11 mouse cellular contexts compared by ENCODE assay signal in the genomic region with DNA sequence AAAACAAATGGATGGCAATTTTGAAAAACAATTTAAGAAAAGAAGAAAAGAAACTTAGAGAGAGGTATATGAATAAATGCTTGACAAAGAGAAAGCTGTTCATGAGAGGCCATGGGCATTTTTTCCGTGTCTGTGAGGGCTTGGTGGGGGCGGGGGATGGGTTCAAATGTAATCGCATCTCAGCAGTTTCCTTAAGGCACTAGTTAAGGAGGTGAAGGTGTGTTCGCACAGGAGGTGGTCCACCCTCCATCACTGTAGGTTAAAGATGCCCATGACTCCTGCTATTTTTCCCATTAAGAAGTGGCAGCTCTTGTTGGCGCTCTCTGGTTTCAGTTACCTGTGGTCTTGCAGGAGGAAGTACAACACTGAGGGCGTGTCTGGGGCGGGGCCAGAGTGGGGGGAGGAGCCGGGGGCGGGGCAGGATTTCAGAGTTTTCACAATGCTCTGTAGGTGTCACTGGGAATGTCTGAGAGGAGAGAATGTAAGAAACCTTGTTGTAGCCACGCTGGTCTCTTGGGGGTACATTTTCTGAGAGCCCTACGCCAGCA.
DNase-seq lines count a peak whose midpoint lies in the region; ATAC-seq lines count a peak whose summit lies in the region.
"Had no signal": no experiment of that assay in that cellular context is flagged by ENCODE, and none has a peak within 500 bp of the region (broad histone marks: within the 10 kb centered on the region; RNA-seq: fewer than 3 reads in every experiment).

No protein-coding gene starts in this region.

- H3K36me3 ChIP-seq in intestine, embryonic 16.5 days (ENCODE audit: control insufficient read depth, insufficient read depth, low read length) = no peaks in the 10 kb centered on the region
- no peaks in the 10 kb centered on the region for H3K36me3 ChIP-seq in heart, embryonic 10.5 days
- H3K36me3 ChIP-seq: heart, embryonic 15.5 days had no signal

- peak; percentile 37; the same call in 1 of the 2 replicates for ATAC-seq in intestine, embryonic 16.5 days

- no peak overlapping the region for H3K27ac ChIP-seq in intestine, embryonic 16.5 days (ENCODE audit: low read length)
- no peak overlapping the region for H3K27ac ChIP-seq in heart, embryonic 10.5 days
- H3K27ac ChIP-seq: heart, embryonic 15.5 days had no signal

- H3K27me3 ChIP-seq in intestine, embryonic 16.5 days (replicated peaks; ENCODE audit: control insufficient read depth, insufficient read depth, low read length) = no peaks in the 10 kb centered on the region
- H3K27me3 ChIP-seq in heart, embryonic 10.5 days (ENCODE audit: insufficient read depth, poor library complexity, severe bottlenecking) = no peaks in the 10 kb centered on the region
- H3K27me3 ChIP-seq: heart, embryonic 15.5 days had no signal

- intact Hi-C loops in heart, postnatal 10 days (cut with DNase I) = no loop called here

- peaks cover 4% of the 10 kb centered on the region; the same call in 1 of the 2 replicates for H3K4me1 ChIP-seq in intestine, embryonic 16.5 days (ENCODE audit: control insufficient read depth, insufficient read depth, low read length)
- peaks cover 30% of the 10 kb centered on the region for H3K4me1 ChIP-seq in heart, embryonic 10.5 days

- WGBS in intestine, embryonic 16.5 days = 63% methylated on average over 11 of the region's 11 CpGs
- WGBS in heart, embryonic 10.5 days = 56% methylated on average over 11 of the region's 11 CpGs

- H3K4me2 ChIP-seq in intestine, embryonic 16.5 days (ENCODE audit: low read depth, low read length) = no peak overlapping the region
- H3K4me2 ChIP-seq: heart, embryonic 15.5 days had no signal

- H3K4me3 ChIP-seq in intestine, embryonic 16.5 days (ENCODE audit: low read length) = no peak overlapping the region
- no peak overlapping the region for H3K4me3 ChIP-seq in heart, embryonic 10.5 days
- H3K4me3 ChIP-seq: heart, embryonic 15.5 days had no signal

- DNase-seq in A20 (ENCODE audit: low read depth, low spot score) = peak; percentile 67
- DNase-seq in CD4-positive, CD25-positive, alpha-beta regulatory T cell, adult 2 months (ENCODE audit: low read depth, low spot score) = peak; percentile 51
- DNase-seq in naive thymus-derived CD4-positive, alpha-beta T cell, adult 2 months (ENCODE audit: low read depth) = peak; percentile 33
- DNase-seq in heart, postnatal 10 days = no peak
- no peak for DNase-seq in right cerebral cortex, postnatal 10 days (ENCODE audit: low spot score in 2 of 2)
- DNase-seq in heart, embryonic 10.5 days (ENCODE audit: low spot score) = no peak
- DNase-seq: adrenal gland, postnatal 36 days; cerebellum, adult 8-10 months; lung, adult 2 months had no signal

- H3K9me3 ChIP-seq in intestine, embryonic 16.5 days (ENCODE audit: control insufficient read depth, low read length) = no peaks in the 10 kb centered on the region
- no peaks in the 10 kb centered on the region for H3K9me3 ChIP-seq in heart, embryonic 10.5 days
- H3K9me3 ChIP-seq: heart, embryonic 15.5 days had no signal

- H3K9ac ChIP-seq in intestine, embryonic 16.5 days (ENCODE audit: low read depth, low read length) = no peak overlapping the region
- H3K9ac ChIP-seq: heart, embryonic 15.5 days had no signal

Comparison
In these comparisons a context has a peak if more than half of its experiments do, and no peak if none do; other contexts are left out.
1. DNase-seq: peak in A20 (single experiment), CD4-positive, CD25-positive, alpha-beta regulatory T cell, adult 2 months (single experiment) and naive thymus-derived CD4-positive, alpha-beta T cell, adult 2 months (single experiment); none in heart, postnatal 10 days (0 of 2), right cerebral cortex, postnatal 10 days (0 of 2) and heart, embryonic 10.5 days (single experiment).